Mouse (Mus musculus) CH12.LX (cell line): ENCODE measurements at regions not wholly inside any gene's neighbourhood (a gene's known extent, or its start where the extent isn't known, plus 50 kb on each side); places are given as distances from the start of the nearest gene placed in this dataset.
"Not testable (repeated sequence)": the region's sequence is repeated elsewhere in the genome, so short reads cannot be mapped to it uniquely, and the experiment has no call there.

Source experiments
- DNase-seq: peaks from one replicate; pipeline ENCODE4 v3.0.0-alpha.2; 2013; ENCODE audit errors: extremely low read depth
- H3K27ac ChIP-seq: 2 replicates; pipeline ENCODE4 v1.5.1; 2012; ENCODE audit warnings: low read depth, mild to moderate bottlenecking, control low read depth, moderate library complexity; ENCODE audit not compliant: insufficient read depth
- H3K27me3 ChIP-seq: replicated peaks from 2 replicates; pipeline ENCODE3; 2012; ENCODE audit warnings: inconsistent platforms
- H3K36me3 ChIP-seq, 2 experiments: replicated peaks in 1 of 2; 2 replicates each; pipeline versions ENCODE3 to v1.6.1; 2012; ENCODE audit warnings: inconsistent platforms in 1 of 2, low read length in 1 of 2, mild to moderate bottlenecking in 1 of 2, mixed read lengths in 1 of 2, moderate library complexity in 1 of 2; ENCODE audit not compliant: control insufficient read depth in 1 of 2, insufficient read depth in 1 of 2
- H3K4me1 ChIP-seq, 2 experiments: 2 replicates each; pipeline ENCODE4 v1.6.1; 2012; ENCODE audit warnings: inconsistent platforms in 1 of 2, moderate library complexity in 1 of 2; ENCODE audit not compliant: insufficient read depth in 2 of 2, control insufficient read depth in 1 of 2
- H3K4me2 ChIP-seq: 2 replicates; pipeline ENCODE4 v1.6.1; 2012; ENCODE audit warnings: low read depth, mild to moderate bottlenecking, control low read depth; ENCODE audit not compliant: poor library complexity, insufficient read depth, severe bottlenecking
- H3K4me3 ChIP-seq, 3 experiments: fragments of 150-350 bp in 1 of 3; sonication (generic) in 1 of 3; replicated peaks in 1 of 3; 2 replicates each; pipeline versions ENCODE3 to v1.5.1; 2011 to 2012; ENCODE audit warnings: low read depth in 2 of 3, low read length in 2 of 3, mild to moderate bottlenecking in 2 of 3, moderate library complexity in 2 of 3, control low read depth in 1 of 3, improper control_type of control experiment in 1 of 3, inconsistent platforms in 1 of 3, mixed read lengths in 1 of 3; ENCODE audit not compliant: poor library complexity in 1 of 3
- H3K79me2 ChIP-seq: replicated peaks from 2 replicates; pipeline ENCODE4 v1.6.1; 2012; ENCODE audit warnings: mild to moderate bottlenecking, moderate library complexity; ENCODE audit not compliant: control insufficient read depth, poor library complexity, insufficient read depth, severe bottlenecking; ENCODE audit errors: extremely low read depth
- H3K9ac ChIP-seq: 2 replicates; pipeline ENCODE4 v1.6.1; 2012; ENCODE audit warnings: low read depth, mild to moderate bottlenecking, control low read depth, moderate library complexity; ENCODE audit not compliant: insufficient read depth
- H3K9me3 ChIP-seq: replicated peaks from 2 replicates; pipeline ENCODE3; 2012; ENCODE audit warnings: low read length, inconsistent platforms, mixed read lengths
- BHLHE40 ChIP-seq: IDR thresholded peaks from 2 replicates; pipeline ENCODE4 v1.6.1; 2011; ENCODE audit warnings: mild to moderate bottlenecking, low read depth, low read length, improper control_type of control experiment
- CTCF ChIP-seq, 2 experiments: IDR thresholded peaks in 1 of 2; conservative IDR thresholded peaks in 1 of 2; 2 replicates each; pipeline ENCODE4 v1.5.1; 2011 to 2012; ENCODE audit warnings: low read depth in 2 of 2, low read length in 2 of 2, improper control_type of control experiment in 1 of 2, inconsistent platforms in 1 of 2, mild to moderate bottlenecking in 1 of 2, moderate library complexity in 1 of 2
- E2F4 ChIP-seq: IDR thresholded peaks from 2 replicates; pipeline ENCODE4 v1.6.1; 2011; ENCODE audit warnings: low read depth, low read length, improper control_type of control experiment; ENCODE audit not compliant: insufficient replicate concordance
- GABPA ChIP-seq: IDR thresholded peaks from 2 replicates; pipeline ENCODE4 v1.6.1; 2012; ENCODE audit warnings: low read depth, low read length, improper control_type of control experiment, inconsistent platforms; ENCODE audit not compliant: insufficient replicate concordance
- HCFC1 ChIP-seq: IDR thresholded peaks from 2 replicates; pipeline ENCODE4 v1.6.1; 2012; ENCODE audit warnings: low read depth, mild to moderate bottlenecking, inconsistent platforms, low read length, improper control_type of control experiment
- IRF4 ChIP-seq: IDR thresholded peaks from 2 replicates; pipeline ENCODE4 v1.6.1; 2014; ENCODE audit warnings: low read depth, mild to moderate bottlenecking, inconsistent platforms, low read length, improper control_type of control experiment
- JUND ChIP-seq: conservative IDR thresholded peaks from 2 replicates; pipeline ENCODE4 v1.6.1; 2011; ENCODE audit warnings: low read depth, low read length, improper control_type of control experiment
- MAFK ChIP-seq: IDR thresholded peaks from 2 replicates; pipeline ENCODE4 v1.6.1; 2011; ENCODE audit warnings: low read length, improper control_type of control experiment; ENCODE audit not compliant: insufficient replicate concordance
- MAZ ChIP-seq: IDR thresholded peaks from 2 replicates; pipeline ENCODE4 v1.6.1; 2012; ENCODE audit warnings: low read depth, mild to moderate bottlenecking, inconsistent platforms, low read length, improper control_type of control experiment, moderate library complexity
- MEF2A ChIP-seq: IDR thresholded peaks from 2 replicates; pipeline ENCODE4 v1.6.1; 2014; ENCODE audit warnings: low read depth, mild to moderate bottlenecking, inconsistent platforms, low read length, improper control_type of control experiment, borderline replicate concordance
- MXI1 ChIP-seq: IDR thresholded peaks from 2 replicates; pipeline ENCODE4 v1.6.1; 2011; ENCODE audit warnings: mild to moderate bottlenecking, low read depth, low read length, improper control_type of control experiment
- MYC ChIP-seq: IDR thresholded peaks from 2 replicates; pipeline ENCODE4 v1.6.1; 2011; ENCODE audit warnings: low read depth, mild to moderate bottlenecking, improper control_type of control experiment, low read length
- ZMIZ1 ChIP-seq: IDR thresholded peaks from 2 replicates; pipeline ENCODE4 v1.6.1; 2012; ENCODE audit warnings: low read depth, mild to moderate bottlenecking, inconsistent platforms, low read length, improper control_type of control experiment
- dilution Hi-C: fragments of 300-500 bp; cut with MboI; formaldehyde crosslinking; loops from 2 replicates; pipeline ENCODE4 v1.14.3; 2020; ENCODE audit warnings: low sequenced_read_pairs; ENCODE audit not compliant: extremely low pct_unique_long_range_greater_than_20kb, extremely low pct_ligation_motif_present
- in situ Hi-C: fragments of 300-500 bp; cut with MboI; formaldehyde crosslinking; loops from 3 replicates; pipeline ENCODE4 v1.14.3; 2019; ENCODE audit warnings: low sequenced_read_pairs, low pct_ligation_motif_present, low pct_unique_long_range_greater_than_20kb, mixed read lengths

DNA sequence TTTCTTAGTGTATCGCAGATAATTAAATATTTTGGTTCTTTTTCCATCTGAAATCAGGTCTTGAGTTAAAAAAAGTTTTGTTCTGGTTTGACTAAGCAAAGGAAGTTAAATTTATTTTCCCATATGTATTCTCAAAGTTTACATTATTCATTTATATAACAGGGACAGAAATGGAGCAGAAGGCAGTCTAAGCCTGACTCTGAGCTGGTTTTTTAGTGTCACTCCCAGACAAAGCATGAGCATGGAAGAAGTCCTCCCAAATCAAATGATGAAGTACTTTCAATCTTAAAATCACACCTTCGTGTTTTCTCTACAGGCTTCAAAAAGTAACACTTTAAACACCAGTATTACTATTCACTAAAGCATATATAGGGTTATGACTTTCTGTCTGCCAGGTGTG, 387.2 kb upstream of the Rgs17 start:
- no peaks in the 10 kb centered on the region for H3K9me3 ChIP-seq
- TF ChIP-seq HCFC1 (no peak), GABPA (no peak), BHLHE40 (no peak), MAZ (no peak), IRF4 (no peak), JUND (no peak), ZMIZ1 (no peak), E2F4 (no peak), MAFK (no peak), MXI1 (no peak), CTCF (conservative IDR thresholded peaks at IDR 0.05 in 1 of 2, IDR thresholded peaks at IDR 0.05 in 1 of 2; ENCODE audit: low read depth in 2 of 2, low read length in 2 of 2) (no peak), MYC (no peak)
- TF ChIP-seq, all 38 proteins: peak for 0
- H3K79me2 ChIP-seq = no peaks in the 10 kb centered on the region
- H3K27ac ChIP-seq = no peak overlapping the region
- no peaks in the 10 kb centered on the region for H3K27me3 ChIP-seq
- no peak overlapping the region for H3K4me2 ChIP-seq
- in situ Hi-C loops = no loop called here
- H3K4me1 ChIP-seq = no peaks in the 10 kb centered on the region
- no peaks in the 10 kb centered on the region for H3K36me3 ChIP-seq
- dilution Hi-C loops = no loop called here
- no peak for DNase-seq
- no peak overlapping the region for H3K4me3 ChIP-seq
- no peak overlapping the region for H3K9ac ChIP-seq

DNA sequence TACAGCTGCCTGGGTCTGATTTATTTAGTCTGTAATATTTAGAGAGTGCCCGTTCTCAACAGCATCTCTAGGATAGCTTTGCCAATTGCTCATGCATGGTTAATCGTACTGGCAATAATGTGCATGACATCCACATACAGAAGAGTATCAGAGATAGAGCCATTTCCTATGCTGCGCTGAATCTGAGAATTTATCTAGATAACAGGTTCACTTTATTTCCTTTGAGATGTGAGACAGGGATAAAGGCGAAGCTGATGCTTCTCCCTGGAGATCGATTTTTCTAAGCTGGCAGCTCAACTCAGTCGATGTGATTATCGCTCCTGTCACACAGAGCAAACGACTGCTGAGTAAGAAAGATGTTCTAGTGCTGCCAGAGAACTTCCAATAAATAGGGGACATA, 416.7 kb upstream of the Oprm1 start:
- no peak for TF ChIP-seq MEF2A
- DNase-seq = no peak

GRCm38 (mm10) chr10:6349216-6349615, 409.1 kb upstream of the Oprm1 start:
- DNase-seq, dilution Hi-C loops, H3K4me1 ChIP-seq, H3K9me3 ChIP-seq, H3K4me2 ChIP-seq, H3K4me3 ChIP-seq, H3K27me3 ChIP-seq, H3K27ac ChIP-seq, H3K36me3 ChIP-seq, in situ Hi-C loops, H3K79me2 ChIP-seq, H3K9ac ChIP-seq: not testable (repeated sequence)

More for the DNA sequence above, 416.7 kb upstream of the Oprm1 start:
- H3K9ac ChIP-seq = no peak overlapping the region
- H3K4me3 ChIP-seq = no peak overlapping the region
- H3K9me3 ChIP-seq = no peaks in the 10 kb centered on the region
- H3K27ac ChIP-seq = no peak overlapping the region
- dilution Hi-C loops (no loop called here), in situ Hi-C loops (no loop called here)
- no peak overlapping the region for H3K4me2 ChIP-seq
- no peaks in the 10 kb centered on the region for H3K4me1 ChIP-seq
- no peaks in the 10 kb centered on the region for H3K36me3 ChIP-seq
- no peaks in the 10 kb centered on the region for H3K79me2 ChIP-seq
- no peaks in the 10 kb centered on the region for H3K27me3 ChIP-seq
